Mouse (Mus musculus) gonadal fat pad, adult 2 months (tissue): Measurements from ENCODE around the gene Parm1. TPM values are rescaled to one million over a fixed set of nuclear protein-coding genes. Genes with fewer than 3 reads are reported as not detected.

Experiments
- DNase-seq: peaks from one replicate; pipeline ENCODE4 v3.0.0-alpha.2; 2012; ENCODE audit warnings: low read depth
- polyA plus RNA-seq: library from polyadenylated mRNA; depleted of rRNA; stranded (reverse); fragments of >200 nt; gene quantifications from 2 replicates; pipeline ENCODE4 v1.2.3, GENCODE M21; 2012; rRNA removed

The Parm1 gene
- polyA plus RNA-seq, 1 experiment = 11.5 TPM

GRCm38 (mm10) chr5:91653061-91653915, 135.9 kb downstream of the Parm1 start:
- DNase-seq = no peak

DNA sequence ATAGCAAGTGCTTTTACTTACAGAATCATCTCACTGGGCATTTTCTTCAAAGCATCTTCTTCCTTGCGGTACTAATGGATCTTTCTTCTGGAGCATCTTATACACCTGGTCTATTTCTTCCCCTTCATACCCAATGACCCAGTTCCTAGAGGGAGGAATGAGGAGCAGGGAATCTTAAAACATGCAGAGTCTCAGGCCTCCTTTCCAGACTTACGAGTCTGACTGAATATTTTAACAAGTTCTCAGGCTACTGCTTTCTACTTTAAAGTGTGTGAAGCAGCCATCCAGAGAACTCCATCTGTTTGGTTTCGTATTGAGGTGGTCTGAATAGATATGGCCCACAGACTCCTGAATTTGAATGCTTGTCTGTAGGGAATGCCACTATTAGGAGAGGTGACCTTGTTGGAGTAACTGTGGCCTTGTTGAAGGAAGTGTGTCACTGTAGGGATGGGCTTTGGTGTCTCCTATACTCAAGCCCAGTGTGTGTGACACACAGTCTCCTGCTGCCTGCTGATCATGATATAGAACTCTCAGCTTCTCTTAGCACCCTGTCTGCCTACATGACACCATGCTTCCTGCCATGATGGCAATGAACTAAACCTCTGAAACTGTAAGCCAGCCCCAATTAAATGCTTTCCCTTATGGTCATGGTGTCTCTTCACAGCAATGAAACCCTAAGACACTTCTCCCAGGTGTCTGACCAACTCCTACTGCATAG, 137.1 kb downstream of the Parm1 start:
- DNase-seq = no peak

- DNase-seq = no peak
Observed at GRCm38 (mm10) chr5:91655263-91655662, 137.8 kb downstream of the Parm1 start.

DNA sequence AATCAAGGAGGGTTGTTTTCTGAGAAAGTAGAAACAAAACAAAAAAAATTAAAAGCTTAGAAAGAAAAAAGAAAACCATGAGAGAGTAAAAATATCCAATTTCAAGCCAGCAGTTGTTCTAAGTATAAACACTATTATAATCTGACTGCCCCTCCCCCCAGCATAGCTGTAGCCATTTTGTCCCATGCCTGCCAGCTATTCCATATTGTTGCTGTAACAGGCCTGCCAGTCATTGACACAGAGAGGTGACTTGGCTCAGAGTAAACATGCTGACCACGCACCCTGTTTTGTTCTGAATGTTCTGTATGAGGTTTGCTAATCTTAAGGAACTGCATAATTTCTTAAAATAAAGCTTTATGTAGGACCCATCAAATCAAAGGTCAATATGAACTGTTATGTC, 145.3 kb downstream of the Parm1 start:
- no peak for DNase-seq

DNA sequence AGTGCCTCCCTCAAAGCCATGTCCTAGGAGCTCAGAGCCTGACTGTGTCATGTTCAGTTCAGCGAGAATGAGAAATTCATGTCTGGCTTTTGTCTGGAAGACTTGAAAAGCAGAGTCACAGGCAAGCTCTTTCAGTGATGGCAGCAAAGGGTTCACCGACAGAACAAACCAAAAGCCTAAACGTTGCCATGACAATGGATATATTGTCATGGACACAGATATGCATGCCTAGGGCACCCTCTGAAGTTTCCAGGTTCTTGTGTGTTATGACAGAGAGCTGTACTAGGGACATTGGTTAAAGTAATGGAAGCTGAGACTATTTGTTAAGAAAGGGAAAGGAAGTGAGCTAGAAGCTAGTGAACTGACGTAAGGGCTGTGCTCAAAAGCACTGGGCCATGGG, 149.7 kb downstream of the Parm1 start:
- no peak for DNase-seq

GRCm38 (mm10) chr5:91669235-91669634, 151.8 kb downstream of the Parm1 start:
- no peak for DNase-seq

Other genes with a start within 250 kb of the Parm1 start
- 1.0 and 1.1 TPM in 2 replicates for gene Btc, start 114.6 kb upstream of the Parm1 start, polyA plus RNA-seq